Mouse (Mus musculus) CD4-positive helper T cell, adult 2 months (primary cell): ENCODE data around the gene Xk.
"Not testable (repeated sequence)": the region's sequence is repeated elsewhere in the genome, so short reads cannot be mapped to it uniquely, and the experiment has no call there.

Experiments
- DNase-seq: peaks from one replicate; pipeline ENCODE4 v3.0.0-alpha.2; 2012; ENCODE audit warnings: low read depth, missing footprints, low spot score

The Xk gene

DNA sequence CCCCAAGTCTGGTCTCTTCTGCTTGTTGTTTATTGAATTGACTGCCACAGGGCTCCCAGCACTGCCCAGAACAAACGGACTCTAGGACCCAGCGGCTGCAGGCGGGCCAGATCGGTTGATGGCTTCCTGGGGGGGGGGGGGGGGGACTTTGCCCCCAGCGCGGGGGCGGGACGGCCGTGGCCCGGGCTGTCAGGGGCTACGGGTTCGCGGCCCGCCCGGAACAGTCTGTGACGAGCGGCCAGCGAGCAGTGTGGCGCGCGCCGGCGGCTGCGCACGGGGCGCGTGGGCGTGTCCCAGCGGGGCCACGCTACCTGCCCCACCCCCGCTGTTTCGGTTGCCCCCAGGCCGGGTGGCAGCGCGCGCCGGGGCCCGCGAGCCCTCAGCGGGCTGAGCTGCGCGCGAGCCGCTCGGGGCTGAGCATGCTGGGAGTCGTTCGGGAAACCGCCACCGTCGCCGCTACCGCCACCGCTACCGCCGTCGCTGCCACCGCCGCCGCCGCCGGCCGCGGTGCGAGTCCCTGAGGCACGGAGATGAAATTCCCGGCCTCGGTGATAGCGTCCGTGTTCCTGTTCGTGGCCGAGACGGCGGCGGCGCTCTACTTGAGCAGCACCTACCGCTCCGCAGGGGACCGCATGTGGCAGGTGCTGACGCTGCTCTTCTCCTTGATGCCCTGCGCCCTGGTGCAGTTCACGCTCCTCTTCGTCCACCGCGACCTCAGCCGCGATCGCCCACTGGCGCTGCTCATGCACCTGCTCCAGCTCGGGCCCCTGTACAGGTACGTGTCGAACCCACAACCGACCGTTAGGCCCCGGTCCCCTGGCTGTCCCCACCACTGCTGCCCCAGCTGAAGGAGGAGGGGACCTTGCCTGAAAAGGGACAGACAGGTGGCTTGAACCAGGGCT is at the start of gene Xk:
Gene Xk (plus strand): TSS at position 297 of the 902 bp plus-strand sequence.
- peak; percentile 72 for DNase-seq

DNA sequence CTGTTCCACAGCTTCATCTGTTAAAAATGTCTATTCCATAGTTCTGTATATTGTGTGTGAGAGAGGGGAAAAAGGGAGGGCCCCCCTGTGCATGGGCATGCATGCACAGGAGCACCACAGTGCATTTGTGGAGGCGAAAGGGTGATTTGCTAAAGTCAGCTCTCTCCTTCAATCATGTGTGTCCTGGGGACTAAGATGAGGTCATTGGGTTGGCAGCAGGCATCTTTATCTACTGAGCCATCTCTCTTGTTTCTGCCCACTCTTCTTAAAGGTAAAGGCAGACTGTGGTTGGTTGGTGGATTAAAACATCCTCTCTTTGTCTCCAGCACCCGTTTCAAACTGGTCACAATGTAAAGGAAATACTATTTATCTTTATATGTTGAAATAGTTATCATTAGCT is 45.5 kb upstream of the Xk start:
- DNase-seq: no peak

DNA sequence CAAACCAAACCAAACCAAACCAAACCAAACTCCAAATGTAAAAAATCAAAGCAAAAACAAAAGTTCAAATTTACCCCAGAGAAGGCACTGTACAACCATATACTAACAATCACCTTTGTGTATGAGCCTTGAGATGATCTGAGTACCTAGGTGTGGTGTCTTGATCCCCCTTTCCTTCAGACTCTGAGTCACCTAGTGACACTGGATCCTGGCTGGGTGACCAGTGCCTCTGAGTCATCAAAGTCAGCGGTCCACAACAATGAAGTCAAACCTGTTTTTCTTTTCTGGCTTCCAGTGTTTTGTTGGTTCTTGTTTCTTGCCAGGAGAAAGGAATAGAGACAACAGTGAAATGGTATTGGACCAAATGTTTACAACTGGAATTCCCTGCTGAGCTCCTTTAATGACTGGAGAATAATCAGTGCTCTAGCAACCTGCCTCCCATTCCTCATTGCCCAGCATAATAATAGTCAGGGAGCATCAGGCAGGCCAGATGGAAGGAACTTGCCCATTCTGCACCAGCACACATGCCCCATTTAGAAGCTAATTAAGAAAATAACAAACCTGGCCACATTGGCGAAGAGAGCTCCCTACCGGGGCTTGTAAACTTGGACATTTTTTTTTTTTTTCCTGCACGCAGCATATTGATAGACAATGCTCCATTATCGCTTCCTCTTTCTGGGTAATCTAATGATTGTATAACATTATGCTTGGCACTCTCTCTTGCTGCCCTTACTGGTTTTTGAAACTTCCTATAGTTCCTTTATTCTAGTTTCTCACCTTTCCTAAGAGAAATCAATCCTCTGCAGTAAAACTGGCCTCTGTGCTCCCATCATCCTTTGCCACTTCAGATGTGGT is 31.6 kb upstream of the Xk start:
- DNase-seq: no peak

DNA sequence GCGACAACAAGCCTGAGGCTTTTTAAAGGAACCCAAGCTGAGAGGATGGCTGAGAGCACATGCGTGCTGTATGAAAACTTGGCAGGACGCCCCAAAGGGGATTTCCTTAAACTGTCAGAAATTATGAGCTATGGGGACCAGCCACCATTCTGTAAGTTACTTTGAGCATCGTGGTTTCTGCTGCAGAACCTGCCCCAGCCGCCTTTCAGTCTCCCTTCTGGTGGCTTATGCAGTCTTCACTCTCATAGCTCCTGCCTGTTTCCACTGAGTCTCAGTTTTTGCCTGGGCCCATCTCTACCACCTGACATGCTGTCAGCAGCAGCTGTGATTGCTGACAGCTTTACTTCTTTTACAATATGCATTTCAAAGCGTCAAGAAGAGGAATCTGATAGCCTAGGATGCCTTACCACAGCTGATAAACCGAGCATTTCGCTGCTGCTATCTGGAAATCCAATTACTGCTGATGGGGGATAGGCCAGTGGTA is 29.1 kb upstream of the Xk start:
- peak; percentile 11 for DNase-seq

DNA sequence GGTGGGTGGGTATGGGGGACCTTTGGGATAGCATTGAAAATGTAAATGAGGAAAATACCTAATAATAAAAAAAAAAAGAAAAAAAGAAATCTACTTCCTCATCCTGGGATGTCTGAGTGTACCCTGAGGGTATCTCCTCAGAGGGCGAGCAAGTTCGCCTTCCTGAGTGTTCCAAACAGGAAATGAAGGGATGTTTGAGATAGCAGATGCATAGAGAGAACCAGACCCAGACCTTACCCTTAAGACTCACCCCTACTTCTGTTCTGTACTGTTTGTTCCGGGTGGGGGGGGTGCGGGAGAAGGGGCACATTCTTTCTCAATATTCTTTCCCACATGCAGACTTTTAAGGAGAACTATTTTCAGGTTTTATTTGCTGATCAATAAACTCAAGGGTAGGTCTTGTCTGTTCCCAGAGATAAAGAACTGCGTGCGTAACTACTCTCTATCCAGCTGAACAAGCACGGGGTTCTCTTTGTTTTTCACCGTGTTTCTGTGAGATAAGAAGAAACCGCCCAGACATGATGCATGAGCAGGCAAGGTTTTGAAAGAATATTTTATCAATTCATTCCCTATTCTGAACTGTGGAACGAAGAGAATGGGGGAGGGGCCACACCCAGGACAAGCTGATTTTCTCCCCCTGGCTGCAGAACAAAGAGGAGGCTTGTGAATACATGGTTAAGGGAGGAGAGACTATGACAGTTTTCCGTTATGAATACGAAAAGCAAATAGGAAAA is 27.8 kb upstream of the Xk start:
- DNase-seq: no peak

DNA sequence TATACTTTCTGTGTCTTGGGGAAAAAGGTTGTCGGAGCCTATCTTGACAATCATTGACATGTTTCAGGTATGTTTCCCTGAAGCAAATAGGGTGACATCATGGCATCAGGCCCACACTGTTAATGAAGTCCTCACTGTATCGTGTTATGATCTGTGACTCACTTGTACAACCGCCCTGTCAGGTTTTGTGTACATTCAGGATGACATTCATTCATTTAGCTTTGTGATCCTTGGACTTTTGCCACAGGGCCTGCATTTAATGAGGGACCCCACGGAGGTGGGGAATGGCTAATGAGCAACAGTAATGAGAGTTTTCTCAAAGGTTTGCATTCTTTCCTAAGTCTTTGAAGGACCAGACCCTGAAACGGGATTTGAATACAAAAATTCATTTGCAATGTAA is 23.6 kb upstream of the Xk start:
- DNase-seq: no peak

DNA sequence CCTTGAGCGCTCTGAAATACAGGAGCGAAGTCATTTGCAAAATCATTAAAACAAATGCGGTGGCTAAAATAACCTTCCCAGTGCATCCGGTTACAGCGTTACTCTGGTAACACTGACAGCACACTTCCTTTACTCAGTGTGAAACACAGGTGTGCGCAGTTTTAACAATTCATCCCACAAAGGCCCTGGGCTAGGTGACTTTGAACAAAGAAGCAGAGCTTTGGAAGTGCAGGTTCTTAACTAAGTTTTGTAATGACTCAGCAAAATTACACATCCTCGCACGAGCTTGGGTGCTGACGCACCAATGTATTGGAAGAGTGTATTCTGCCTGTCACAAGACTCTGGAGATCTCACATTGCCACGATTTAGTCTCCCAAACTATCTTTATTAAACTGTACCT is 18.6 kb upstream of the Xk start:
- DNase-seq: no peak

DNA sequence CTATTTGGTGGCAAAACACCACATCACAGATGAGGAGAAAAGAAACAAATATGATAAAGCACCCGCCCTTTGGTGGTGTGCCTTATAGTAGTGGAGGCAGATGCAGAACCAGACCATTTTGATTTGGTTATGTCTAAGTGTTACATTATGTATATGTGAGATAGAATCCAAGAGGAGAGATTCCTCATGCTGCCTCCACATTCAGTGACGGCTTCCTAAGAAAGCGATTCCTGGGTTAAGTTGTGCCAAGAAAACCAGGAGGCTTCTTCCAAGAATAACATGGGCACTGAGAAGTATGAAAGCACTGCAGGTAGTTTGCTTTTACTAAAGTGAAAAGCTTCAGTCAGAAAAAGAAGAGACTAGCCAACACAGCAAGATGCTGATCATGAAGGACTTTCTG is 17.7 kb upstream of the Xk start:
- no peak for DNase-seq

DNA sequence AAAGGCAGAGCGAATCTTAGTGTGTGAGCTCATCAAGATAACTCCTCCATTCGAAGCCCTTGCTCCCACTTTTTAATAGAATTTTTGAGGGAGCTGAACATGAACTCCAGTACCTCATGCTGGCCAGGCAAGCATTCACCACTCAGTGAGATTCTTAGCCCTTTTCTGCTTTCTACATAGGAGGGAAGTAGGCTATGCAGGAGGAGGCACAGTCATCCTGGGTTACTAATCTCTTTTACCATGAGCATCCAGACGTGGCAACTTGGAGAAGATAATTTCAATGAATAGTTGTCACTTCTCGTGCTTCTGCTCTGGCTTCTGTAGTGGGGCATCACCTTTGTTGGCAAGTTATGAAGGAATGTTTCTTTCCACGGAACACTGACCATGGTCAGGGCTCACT is 15.8 kb upstream of the Xk start, which contains the start of gene Gm14862:
Gene Gm14862 (minus strand): TSS at position 134 of the 400 bp plus-strand sequence.
- DNase-seq: no peak

DNA sequence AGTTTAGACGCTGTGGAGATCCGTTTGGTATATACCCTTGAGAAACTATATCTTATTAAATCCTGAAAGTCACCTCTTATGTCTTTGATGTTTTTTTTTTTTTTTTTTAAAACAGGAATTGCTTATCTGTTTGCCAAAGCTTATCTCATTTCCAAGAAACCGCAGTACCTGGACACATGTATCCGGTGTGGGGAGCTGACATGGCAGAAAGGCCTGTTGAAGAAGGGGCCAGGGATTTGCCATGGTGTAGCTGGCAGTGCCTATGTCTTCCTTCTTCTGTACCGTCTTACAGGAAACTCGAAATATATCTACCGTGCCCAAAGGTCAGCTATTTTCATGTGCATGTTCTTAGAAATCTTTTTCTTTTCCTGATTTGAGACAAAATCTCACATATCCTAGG is 14.7 kb upstream of the Xk start:
- no peak for DNase-seq

DNA sequence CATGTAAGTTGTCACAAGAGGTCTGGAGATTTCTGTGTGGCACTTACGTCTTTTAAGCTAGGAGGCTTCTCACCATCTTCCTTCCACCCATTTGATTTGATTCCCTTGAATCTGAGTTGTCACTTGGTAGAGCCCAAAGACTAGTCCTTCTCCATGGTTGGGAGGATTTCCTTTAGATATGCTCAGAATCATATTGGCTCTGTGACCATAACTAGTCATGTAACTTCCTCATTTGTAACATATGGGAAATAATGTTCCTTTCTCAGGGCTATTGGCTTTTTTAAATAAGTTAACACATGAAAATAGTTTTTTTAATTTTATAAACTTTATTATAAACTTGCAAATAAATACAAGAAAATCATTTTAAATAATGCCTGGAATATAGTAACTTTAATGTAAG is 13.3 kb upstream of the Xk start:
- no peak for DNase-seq

DNA sequence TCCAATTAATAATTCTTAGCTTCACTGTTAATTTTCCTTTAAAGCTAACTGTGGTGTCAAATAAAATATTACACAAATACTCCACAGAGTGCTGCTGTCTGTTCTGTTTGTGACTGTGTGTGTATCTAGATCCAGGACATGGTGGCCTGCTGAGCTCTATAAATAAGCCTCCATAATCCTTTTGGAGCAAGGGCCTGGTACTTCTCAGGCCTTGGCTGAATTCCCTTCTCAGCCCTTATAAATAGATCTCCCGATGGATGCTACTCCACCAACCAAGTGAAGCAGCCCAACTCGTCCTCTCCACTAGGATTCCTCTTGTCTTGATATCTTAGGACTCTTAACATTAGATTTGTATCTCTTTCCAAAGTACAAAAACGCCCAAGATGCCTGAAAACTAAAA is 1.4 kb upstream of the Xk start:
- no peak for DNase-seq

DNA sequence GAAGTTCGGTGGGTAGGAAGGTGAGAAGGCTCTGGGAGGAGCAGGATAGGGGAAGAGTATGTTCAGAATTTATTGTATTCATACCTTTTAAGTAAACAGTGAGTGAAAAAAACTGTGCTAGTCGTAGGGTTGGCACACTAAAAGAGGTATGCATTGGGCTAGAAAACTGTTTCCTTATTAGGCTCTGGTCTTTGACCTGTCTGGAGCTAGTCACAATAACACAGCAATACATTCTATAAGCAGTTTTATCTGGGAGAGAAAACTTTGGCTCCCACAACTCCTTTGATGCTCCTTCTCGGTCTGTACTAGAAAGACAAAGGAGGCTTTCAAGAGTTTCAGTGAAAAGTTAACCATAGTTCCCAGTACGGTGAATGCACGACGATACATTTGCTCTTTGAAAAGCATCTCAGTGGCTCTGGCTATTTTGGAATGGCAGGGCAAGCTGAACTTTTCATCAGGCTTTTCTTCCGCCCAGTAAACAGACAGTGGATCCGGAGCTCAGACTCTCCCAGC is 553 bp upstream of the Xk start:
- DNase-seq: no peak

DNA sequence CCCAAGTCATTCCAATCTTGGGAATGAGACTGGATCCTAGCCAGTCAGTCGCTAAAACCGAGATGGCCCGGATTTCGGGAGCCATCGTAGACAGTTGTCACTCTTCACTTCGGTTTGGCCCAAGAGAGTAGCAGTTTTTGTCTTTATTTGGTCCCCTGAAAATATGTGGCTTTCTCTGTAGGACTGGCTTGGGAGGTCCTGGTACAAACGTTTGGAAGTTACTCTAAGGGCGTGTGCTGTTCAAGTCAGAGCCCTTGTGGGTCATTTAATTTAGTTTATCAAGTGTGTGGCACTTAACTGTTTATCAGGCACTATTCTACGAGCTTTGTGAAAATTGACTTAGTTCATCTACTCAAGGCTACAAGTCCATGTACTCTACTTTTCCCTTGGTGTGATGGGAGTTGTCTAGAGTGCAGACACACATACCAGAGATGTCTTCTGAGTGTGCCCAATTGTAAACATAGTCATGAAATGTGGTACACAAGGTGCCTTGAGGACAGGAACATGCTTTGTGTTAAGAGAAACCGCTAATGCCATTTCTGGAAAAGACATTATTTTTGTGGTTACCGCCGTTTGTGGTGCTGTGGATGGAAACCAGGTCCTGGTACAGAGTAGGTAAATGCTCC is 934 bp downstream of the Xk start:
- no peak for DNase-seq

DNA sequence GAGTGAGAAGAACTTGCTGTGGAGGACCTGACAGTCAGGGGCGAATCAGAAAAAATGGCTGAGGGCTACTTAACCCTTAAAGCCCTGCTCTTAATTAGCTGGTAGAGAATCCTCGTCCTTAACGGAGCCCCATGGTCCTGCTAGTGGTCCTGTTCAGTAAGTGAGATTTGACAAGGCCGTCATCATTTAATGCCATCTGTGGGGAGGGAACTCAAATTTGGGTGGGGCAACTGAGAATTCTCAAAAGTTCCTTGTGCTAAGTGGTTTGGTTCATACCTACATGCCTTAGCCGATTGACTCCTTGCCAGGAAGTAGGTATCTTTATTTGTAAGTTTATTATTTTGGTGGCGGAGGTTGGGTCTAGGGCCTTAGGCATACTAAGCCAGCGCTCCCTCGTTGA is 1.8 kb downstream of the Xk start:
- DNase-seq: no peak

DNA sequence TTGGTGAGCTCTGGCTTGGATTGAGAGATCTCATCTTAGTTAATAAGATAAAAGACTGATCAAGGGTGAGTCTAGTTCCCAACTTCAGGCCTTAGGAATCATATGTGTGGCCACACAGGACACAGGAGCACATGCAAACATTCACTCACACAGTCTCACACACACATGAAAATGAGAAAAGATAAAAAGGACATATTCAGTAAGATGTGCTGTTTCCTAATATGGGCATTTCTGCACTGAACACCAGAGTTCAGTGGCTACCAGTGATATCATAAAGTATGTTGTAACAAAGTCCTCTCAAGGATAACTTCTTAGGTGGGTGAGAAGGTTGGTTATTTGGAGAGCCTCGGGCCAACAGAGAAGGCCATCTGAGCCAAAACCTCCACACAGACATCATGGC is 10.9 kb downstream of the Xk start, which contains the start of gene H2al1m:
Gene H2al1m (plus strand): TSS at position 301 of the 400 bp plus-strand sequence.
- not testable (repeated sequence) for DNase-seq

DNA sequence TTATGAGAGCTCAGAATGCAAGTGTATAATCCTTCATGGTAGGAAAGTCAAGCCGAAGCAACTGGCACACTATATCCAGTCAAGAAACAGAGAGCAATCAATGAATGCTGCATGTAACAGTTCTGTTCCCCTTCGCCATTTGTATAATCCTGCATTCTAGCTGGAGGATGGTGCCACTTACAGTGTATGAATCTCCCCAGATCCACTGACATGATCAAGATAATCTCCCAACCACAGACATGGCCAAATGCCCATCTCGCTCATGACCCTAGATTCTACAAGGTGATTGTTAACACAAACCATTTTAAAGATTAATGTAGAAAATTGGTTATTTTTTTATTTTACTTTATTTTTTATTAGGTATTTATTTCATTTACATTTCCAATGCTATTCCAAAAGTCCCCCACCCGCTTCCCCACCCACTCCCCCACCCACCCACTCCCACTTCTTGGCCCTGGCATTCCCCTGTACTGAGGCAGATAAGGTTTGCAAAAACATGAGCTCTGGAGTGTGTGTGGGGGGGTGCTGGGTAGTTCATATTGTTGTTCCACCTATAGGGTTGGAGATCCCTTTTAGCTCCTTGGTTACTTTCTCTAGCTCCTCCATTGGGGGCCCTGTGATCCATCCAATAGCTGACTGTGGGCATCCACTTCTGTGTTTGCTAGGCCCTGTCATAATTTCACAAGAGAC is 20.7 kb downstream of the Xk start:
- DNase-seq: not testable (repeated sequence)

DNA sequence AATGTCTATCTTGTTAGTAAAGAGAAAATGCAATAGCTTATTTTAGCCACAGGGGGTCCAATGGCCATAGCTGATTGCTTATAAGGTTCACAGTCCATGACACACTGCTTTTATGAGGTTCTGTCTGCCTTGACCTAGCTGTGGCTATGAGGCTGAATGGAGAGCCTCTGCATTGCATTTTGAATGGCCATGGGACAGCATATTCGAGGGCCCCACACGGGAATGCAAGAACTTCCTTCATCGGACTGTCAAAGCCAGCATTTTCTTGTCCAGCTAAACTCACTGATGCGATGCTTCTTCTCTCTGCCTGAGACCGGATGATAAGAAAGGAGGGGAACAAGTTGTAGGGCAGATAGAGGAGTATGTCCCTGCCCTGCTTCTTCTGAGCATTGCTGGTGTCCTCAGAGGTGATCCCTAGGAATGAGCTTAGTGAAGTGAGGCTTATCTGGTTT is 25.9 kb downstream of the Xk start:
- DNase-seq: no peak

DNA sequence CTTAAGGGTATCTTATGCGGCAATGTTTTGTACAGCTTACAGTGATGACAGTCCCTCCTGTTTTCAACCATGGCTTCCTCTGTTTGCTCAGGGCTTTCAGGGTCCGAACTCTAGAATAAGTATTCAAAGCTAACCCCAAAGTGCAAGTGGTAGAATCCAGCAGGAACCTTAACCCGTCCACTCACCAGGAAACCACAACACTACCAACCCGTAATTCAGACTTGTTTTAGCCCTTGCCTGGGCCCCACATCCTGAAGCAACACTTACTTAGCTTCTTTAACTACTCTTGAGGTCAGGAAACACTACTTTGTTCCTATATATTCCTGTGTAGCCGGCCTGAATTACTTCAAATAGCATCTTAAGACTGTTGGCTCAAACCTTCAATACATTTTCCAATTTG is 30.2 kb downstream of the Xk start:
- DNase-seq: no peak

DNA sequence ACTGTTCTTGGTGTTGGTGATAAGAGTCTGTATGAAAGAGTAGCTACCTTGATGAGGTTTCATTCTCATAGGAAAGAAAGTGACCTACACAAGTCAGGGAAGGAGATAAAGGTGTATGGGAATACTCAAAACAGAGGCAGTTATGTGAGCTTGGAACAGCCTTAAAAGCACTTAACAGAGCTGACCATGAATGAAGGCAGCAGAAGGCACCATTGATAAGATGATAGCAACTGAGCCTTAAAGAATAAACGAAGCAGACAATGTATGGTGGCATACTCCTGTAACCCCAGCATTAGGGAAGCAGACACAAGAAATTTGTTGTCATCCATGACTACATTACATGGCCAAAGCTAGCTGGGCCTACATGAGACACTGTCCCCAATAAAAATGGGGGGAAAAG is 30.9 kb downstream of the Xk start:
- DNase-seq: no peak
